Mouse (Mus musculus): Measurements from ENCODE around the gene Mrpl18.
"Not testable (repeated sequence)": the region's sequence is repeated elsewhere in the genome, so short reads cannot be mapped to it uniquely, and the experiment has no call there.

Mrpl18 gene

DNA sequence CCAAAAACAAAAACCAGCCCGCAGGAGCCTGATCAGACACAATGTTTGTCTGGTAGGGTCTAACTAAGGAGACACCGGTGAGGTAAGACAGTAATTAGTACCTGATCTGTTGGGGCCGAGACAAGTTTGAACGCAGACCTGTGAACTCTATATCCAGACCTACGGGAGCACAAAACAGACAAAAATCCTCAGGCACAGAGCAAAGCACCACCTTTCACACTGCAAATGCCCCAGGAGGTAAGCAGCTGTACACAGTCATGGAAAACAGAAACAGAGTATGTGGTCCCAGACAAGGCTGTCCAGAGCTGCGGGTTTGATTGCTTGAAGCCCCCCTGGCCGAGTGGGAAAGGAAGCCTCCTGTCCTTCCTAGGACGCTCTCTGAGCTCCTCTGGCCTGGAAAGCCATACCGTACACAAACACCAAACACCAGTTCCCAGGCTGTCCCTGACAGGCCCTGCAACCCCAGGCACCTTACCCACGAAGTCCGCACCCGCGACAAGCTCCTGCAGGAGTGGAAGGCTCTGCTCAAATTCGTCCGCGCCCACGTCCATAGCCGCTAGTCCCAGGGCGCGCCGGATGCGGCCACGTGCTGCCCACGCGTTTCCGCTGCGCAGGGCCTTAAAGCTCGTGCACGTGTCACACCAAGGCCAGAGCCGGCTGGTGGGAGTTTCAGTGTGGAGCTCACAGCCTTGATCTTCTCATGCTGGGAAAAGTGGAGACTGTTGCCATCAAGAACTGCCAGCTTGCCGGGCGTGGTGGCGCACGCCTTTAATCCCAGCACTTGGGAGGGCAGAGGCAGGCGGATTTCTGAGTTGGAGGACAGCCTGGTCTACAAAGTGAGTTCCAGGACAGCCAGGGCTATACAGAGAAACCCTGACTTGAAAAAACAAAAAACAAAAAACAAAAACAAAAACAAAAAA lies 6.5 kb downstream of the Mrpl18 start, which contains the start of gene Pnldc1:
TSS of gene Pnldc1 (minus strand) at position 870 of the 920 bp plus-strand sequence.
- DNase-seq, result no peak

DNA sequence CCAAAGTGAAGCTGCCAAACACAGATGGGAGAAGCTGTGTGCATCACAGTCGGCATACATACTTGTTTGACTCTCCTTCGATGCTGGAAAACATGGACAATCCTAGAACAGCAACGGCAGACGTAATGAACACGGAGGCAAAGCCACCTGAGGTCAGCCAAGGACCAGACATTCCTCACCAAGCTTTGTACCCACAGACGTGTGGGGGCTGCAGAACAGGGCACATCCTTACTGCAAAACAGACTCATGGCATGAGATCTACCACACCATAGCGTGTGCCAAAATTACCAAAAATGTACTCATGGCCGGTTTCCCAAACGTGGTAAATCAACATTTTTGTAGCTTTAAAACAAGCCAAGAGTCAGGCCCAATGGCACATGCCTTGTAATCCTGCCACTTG lies 9.7 kb downstream of the Mrpl18 start:
- DNase-seq, result no peak

DNA sequence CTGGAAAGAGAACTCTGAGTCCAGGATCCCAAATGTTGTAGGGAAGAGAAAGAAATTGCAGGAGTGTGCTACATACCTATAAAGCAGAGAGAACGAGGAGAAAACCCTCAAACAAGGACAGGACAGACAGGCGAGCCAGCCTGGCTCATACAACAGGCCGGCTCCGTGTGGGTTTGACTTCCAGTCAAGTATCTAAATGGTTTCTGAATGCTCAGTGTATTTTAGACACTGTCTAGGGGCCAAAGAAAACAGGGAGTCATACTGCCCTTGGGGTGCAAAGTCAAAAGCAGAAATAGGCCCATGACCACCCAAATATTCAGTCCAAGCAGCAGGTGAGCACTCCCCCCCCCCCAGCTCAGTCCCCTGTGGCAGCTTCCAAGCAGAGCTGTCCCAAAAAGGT lies 10.3 kb downstream of the Mrpl18 start:
- DNase-seq, result no peak

DNA sequence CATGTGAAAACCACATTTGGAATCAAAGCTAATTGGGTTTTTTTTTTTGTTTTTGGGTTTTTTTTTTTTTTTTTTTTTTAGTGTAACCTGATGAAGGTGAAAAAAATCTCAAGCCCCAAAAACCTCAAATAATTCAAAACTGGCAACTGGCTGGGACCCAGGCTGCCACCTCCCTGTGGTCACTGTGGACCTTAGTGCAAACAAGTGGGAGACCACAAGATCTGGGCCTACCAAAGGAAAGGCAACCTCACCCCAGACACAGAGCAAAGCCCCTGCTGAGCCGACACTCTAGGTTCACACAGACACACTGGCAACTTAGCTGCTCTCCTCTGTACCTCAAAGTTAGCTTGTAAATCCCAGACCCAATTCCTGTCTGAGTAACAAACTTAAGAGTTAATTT lies 11.8 kb downstream of the Mrpl18 start:
- DNase-seq, result no peak

DNA sequence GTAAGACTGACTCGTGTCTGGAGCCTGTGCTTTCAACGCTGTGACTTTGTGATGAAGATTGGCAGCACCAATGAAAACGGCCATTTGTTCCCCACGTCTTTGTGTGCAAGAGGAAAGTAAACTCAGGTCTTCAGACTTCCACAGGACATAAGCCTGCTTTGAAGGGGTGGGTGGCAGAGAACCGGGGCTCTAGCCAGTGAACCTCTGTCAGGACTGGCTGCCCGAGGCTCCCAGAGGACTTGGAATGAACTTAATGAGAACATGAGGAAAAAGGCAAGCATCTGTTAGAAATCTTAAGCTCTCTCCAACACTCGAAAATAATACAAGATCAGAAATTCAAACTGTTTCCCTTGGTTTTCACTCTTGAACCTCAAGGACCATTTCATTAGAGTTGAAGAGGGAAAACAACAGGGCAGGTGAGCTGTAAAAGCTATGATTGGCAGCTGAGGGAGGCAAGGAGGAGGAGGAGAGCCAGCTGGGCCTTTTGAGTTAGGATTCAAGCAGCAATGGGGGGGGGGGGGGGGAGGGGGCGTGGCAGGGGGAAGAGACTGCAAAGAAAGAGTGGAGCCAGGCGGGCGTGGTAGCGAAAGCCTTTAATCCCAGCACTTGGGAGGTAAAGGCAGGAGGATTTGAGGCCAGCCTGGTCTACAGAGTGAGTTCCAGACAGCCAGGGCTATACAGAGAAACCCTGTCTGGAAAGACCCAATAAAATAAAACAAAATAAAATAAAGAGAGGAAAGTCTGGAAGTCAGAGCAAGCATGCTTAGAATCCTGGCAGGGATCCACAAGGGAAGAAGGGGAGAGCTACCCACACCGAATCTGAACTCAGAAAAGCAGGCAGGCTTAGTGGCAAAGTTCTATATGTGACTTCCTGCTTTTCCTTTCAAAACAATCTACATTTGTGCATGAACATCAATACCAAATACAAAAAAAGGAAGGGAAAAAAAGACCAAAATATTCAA lies 12.5 kb downstream of the Mrpl18 start:
- DNase-seq, result peak in 1 of 2 experiments; percentile 41

DNA sequence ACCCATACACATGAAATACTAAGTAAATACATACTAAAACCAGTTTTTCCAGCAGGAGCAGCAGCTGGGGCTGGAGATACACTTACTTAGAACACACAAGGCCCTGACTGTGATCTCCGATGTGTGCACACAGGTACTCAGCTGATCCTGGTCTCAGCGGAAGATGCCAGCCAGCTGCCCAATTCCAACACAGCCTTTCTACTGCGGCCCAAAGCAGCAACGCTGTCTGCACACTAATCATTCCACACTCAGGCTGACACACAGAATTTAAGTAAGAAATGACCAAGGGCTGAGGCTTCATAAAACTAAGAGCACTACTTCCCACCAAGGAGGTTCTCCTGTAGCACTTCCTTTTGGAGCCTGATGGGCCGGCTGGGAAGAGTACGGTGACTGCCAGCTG lies 13.9 kb downstream of the Mrpl18 start:
- no peak for DNase-seq

DNA sequence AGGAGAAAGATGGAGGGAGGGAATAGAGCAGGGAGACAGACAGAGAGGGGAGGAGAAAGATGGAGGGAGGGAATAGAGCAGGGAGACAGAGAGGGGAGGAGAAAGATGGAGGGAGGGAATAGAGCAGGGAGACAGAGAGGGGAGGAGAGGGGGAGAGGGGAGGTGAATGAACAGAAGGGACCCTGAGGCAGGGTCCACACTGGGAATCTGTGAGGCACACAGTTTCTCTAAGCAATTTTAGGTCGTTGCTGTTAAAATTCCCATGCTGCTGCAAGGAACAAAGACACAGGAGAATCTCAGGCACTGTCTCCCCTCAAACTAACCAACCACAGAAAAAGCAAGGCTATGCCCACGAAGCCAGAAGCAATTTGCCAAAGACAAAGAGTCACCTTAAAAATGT lies 17.5 kb downstream of the Mrpl18 start:
- not testable (repeated sequence) for DNase-seq

DNA sequence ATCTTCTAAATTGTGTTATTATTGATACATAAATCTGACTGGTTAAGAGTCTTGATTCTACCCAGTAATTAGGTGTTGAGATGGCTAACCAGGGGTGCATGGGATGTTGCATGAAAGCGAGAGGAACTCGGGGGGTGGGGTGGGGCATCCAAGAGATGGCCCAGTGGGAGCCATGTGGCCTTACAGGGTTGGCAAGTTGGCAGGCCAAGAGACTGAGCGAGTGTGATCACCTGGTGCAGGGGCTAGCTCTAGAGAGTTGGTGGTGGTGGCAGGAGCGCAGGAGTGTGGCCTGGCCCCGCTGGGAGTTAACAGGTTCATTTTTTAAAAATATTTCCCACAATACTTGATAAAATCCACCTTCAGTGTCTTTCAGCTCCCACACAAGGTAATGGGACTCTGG lies 18.5 kb downstream of the Mrpl18 start:
- DNase-seq, result no peak

DNA sequence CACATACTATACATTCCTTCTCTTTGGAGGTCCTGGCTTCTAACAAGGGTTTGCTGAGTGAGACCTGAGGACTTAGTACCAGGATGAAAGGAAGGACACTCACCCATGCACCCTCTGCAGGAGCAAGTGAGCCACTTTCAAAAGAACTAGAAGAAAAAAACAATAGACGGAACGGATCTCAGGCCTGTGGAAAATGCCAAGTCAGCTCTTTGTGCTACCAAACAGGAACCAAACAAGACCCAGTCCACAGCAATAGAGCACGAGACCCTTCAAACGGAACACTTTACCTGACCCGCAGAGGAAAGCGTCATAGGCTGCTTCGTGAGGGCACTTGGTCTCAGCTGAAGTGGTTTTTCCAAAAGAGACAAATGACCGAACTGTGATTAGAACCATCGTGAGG lies 24.1 kb downstream of the Mrpl18 start:
- DNase-seq, result no peak

DNA sequence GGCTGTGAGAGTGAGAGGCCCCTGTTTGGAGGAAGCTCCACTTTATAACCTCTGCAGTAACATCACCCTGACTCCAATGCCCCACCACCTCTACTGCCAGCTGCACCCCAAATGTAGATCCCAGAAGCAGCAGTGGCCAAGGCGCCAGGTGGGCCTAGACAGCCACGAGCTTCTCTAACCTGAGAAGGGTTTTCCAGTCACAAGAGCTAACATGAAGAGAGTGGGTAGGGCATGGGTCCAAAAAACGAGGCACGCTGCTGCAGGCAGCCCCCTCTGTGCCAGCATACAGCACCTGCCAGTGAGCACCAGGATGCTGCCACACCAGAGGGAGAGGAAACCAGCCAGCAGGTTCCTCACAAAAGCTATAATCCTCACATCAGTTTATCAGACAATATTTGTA lies 25.1 kb downstream of the Mrpl18 start:
- DNase-seq, result no peak

DNA sequence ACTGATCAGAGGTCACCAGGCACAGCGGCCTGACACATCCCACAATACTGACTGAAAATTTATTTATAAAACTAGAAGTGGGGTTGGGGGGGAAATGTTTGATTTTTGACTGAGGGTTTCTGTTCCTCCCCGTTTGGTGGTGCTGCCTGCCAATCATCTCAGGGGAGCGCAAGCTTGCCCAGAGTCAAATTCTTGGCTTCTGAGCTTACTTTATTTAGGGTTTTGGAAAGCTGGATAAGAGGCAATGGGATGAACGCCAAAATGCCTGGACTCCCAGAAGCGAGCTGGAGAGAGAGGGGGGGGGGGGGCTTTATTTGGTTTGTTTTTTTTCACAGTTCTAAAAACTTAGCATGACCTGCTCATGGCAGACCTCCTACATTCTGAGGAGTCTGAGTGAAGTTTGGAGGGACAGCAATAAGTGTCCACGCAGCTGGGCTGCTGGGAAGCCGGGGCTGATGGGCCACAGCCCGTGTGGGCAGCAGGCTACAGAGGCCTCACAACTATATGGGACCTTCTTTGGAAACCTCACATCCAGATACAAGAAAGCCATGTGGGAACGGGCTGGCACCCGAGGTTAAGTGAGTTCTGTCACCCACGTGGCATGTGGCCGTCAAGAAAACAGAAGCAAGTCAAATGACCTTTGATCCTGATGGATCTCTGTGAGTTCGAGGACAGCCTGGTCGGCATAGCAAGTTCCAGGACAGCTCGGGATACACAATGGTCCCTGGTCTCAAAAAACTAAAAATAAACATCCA lies 28.9 kb downstream of the Mrpl18 start:
- DNase-seq, result peak in 1 of 2 experiments; percentile 37

DNA sequence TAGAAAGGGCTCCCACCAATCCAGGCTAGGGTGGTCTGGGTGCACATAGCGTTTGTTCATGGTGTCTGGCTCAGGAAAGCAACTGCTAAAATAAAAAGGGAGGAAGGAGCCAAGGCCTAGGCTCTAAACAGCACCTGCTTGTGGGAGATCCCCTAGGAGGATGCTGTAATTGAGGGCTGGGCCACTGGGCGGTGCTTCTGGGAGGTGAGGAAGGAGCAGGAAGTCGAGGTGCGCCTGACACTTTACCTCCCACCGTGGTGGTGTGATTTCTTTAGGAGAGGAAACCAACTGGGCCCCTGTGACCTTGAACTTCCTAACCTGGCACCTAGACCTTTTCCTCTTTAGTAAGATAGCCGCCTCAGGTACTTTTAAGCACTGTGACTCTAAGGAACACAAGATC lies 29.5 kb downstream of the Mrpl18 start:
- DNase-seq, result peak in 1 of 2 experiments; percentile 25

DNA sequence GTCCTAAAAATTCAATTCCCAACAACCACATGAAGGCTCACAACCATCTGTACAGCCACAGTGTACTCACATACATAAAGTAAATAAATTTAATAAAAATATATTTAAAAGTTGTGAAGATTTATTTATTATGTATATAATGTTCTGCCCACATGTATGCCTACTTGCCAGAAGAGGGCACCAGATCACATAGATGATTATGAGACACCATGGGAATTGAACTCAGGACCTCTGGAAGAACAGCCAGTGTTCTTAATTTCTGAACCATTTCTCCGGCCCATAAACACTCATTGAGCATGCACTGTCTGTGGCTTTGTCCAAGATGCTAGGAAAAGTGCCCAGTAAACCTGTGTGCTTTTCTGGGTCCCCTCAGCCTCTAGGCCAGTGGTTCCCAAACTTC lies 34.9 kb downstream of the Mrpl18 start:
- DNase-seq, result no peak

DNA sequence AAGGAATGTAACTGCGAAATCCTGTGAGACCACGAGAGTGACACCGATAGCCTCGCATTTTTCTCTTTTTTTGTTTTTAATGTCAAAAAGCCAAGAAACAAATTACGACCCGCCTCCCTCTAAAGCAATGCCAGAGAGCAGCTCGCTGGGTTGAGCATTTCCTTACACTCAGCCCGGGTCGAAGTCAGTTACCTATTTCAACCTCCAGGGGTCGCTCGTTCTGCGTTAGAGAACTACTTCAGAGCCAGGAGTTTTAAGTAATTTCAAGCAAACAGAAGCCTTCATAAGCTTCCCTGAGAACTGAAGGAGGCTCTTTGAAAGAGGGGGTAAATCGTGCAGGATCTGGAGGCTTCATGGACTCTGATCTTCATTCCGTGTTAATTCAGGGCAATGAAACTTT lies 36.0 kb downstream of the Mrpl18 start:
- peak; percentile 72 to 87 for DNase-seq

DNA sequence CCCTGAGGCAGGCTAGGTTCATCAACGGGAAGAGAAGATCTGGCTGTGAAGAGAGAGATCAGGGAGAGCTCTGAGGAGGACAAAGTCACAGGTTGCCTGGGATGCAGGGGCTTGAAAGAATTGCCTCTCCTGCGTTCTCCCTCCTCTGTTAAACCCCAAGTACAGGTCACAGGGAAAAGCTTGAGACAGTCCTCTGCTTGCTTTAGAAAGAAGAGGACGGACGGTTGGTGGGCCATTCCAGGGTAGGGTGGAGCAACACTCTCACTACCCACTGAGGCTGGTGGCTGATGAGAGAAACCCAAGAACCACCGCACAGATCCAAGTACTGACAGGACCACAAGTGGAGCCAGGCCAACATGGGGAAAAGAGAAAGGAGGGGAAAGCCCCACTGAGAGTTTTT lies 40.4 kb downstream of the Mrpl18 start, which contains the start of gene Mrgprh:
TSS of gene Mrgprh (plus strand) at position 301 of the 400 bp plus-strand sequence.
- DNase-seq, result no peak

DNA sequence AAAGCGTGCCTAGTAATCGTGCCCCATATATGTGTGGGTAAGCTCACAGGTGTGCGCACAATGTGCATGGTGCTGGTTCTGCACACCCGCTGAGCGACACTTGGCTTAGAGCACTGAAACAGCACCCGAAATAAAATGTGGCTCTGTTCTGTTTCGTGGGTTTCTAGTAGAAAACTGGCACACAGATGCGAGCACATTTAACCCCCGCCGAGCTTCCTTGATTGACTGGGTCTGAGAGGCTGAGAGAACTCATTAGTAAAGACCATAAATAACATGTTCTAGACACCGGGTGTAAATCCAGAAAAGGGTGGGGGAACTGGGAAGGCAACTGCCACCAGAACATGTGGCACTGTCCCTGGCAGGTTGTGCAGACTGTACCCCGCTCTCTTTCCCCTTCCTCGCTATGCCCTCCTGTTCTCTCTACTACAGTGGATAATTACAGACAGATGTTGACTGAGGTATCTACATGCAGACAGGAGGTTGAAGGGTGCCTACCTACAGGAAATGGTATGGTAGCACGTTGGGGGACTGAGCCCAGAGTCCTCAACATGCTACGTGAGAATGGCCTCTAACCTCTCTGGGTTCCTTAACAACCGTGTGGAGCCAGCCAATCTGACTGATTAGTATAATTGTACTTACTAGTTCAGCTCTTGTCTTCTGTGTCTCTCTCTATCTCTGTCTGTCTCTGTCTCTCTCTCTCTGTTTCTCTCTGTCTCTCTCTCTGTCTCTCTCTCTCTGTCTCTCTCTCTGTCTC lies 43.7 kb downstream of the Mrpl18 start:
- no peak for DNase-seq

DNA sequence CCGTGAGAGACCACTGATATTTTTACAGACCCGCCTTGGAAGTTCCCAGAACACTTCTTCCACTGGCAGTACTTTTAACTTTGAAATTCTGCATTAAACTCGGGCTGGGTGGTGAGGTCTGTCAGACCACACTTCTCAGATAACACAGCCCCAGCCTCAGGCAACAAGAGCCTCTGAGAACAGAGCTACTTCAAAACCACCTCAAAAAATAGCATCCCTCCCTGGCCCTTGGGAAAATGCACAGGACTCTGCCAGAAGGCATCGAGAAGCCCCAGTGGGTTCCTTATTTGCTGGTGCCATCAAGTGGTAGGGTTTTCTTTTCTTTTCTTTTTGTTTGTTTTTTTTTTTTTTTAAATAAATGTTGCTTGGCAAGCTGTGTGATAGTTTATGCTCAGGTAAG lies 47.5 kb downstream of the Mrpl18 start:
- DNase-seq, result no peak

DNA sequence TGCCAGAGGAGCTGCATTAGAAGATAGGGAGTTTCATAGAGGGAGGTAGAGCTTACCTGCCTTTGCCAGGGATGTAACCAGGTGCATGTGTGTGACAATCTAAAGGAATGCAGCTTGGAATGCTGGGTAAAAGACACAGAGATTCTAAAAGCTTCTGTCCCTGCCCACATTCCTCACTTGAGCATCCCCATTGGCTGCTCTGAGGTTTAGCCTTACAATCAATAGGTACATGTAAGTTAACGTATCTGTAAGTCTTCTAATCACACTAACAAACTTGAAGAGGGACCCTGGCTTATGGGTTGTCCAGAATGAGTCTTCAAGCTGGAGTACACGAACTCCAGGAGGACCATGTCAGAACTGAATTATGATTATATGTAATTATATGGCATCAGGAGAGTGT lies 48.1 kb downstream of the Mrpl18 start, which contains the start of gene Mas1:
TSS of gene Mas1 (minus strand) at position 101 of the 400 bp plus-strand sequence.
- DNase-seq, result no peak

DNA sequence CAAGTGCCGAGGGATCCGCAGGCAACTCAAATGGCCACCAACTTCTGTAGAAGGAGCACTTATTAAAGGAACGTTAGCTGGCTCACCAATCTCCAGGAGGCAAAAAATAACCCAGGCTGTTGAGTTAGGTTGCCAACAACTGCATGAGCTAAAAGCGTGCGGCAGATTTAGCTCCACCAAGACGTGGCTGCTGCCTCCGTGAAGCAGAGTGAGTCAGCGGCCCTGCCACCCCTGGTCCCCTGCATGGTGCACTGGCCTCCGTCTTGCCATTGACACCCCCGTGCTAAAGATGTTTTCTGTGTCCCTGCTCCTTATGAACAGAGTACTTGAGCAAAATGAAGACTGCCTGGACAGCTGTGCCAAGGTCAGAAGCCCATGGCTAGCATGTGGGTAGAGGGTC lies 49.3 kb downstream of the Mrpl18 start:
- DNase-seq, result no peak

DNA sequence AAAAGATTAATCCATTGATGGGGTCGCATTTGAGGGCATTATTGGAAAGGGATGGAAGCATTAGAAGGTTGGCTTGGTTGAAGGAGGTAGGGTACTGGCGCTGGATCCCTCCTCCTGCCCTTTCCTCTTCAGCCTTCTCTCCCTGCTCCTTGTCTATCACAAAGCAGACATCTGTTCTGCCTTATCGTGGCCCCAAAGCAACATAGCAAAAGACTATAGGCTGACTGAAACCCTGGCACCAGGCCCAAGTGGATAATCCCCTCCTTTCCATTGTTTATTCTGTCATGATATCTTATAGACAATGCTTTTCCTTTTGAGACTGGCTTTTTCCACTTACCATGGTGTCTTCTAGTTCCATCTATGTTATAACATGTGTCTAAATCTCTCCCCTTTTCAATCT lies 50.7 kb downstream of the Mrpl18 start:
- DNase-seq, result no peak

DNA sequence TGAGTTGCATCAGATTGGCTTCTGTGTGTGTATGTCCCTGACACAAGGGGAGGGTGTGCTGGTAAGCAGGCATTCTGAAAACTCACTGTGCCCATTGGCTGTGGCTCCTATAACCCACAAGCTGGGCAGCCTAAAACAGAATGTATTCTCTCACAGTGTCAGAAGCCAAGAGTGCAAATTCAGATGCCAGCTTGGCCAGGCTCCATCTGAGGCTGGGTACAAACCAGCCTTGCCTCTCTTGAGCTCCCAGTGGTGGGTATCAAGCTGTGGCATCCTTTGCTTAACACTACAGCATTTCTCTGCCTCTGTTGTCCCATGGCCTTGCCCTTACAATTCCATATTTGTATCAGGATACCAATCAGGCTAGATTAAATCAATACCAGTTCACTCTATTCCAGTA lies 52.0 kb downstream of the Mrpl18 start:
- DNase-seq, result no peak

Measured in lung, postnatal 4 days (tissue).